Mouse (Mus musculus) kidney, embryonic 16.5 days (tissue): ENCODE data around the gene BC017158. TPM values are rescaled to one million over a fixed set of nuclear protein-coding genes. Genes with fewer than 3 reads are reported as not detected.

Experiments used
- ATAC-seq: fragments of 200-750 bp; cut with Nextera tagmentation; 2 replicates; pipeline ENCODE4 v1.8.0; 2017; ENCODE audit warnings: moderate TSS enrichment; ENCODE audit not compliant: low FRiP score, low TSS enrichment
- H3K27ac ChIP-seq: fragments of 300-500 bp; sonication (generic); 2 replicates; pipeline ENCODE4 v1.5.1; 2014; ENCODE audit warnings: low read length
- H3K27me3 ChIP-seq: fragments of 300-500 bp; sonication (generic); 2 replicates; pipeline ENCODE4 v1.6.1; 2014; ENCODE audit warnings: low read length, control low read depth, mixed read lengths; ENCODE audit not compliant: insufficient read depth
- H3K36me3 ChIP-seq: fragments of 300-500 bp; sonication (generic); 2 replicates; pipeline ENCODE4 v1.6.1; 2014; ENCODE audit warnings: low read length, control low read depth, mixed read lengths; ENCODE audit not compliant: insufficient read depth
- H3K4me1 ChIP-seq: fragments of 300-500 bp; sonication (generic); 2 replicates; pipeline ENCODE4 v1.6.1; 2014; ENCODE audit warnings: low read length, control low read depth, mixed read lengths; ENCODE audit not compliant: insufficient read depth
- H3K4me2 ChIP-seq: fragments of 300-500 bp; sonication (generic); replicated peaks from 2 replicates; pipeline ENCODE4 v1.6.1; 2014; ENCODE audit warnings: low read depth, low read length
- H3K4me3 ChIP-seq: fragments of 300-500 bp; sonication (generic); 2 replicates; pipeline ENCODE4 v1.5.1; 2014; ENCODE audit warnings: mild to moderate bottlenecking, low read length
- H3K9ac ChIP-seq: fragments of 300-500 bp; sonication (generic); replicated peaks from 2 replicates; pipeline ENCODE4 v1.6.1; 2014; ENCODE audit warnings: low read length
- H3K9me3 ChIP-seq: fragments of 300-500 bp; sonication (generic); 2 replicates; pipeline ENCODE4 v1.6.1; 2016; ENCODE audit warnings: low read length, control low read depth
- WGBS: fragments of 180-500 bp; shearing (Covaris S2); extraction: QIAGEN DNeasy Blood & Tissue Kit; methylation state at CpG from one replicate; pipeline ENCODE4 v1.1.7; 2014; 5-methylcytosine and 5-hydroxymethylcytosine counted together
- polyA plus RNA-seq: library from polyadenylated mRNA; unstranded; fragments of >200 nt; fragmentation: Nextera tagmentation; extraction: Ambion mirVana; gene quantifications from 2 replicates; pipeline ENCODE4 v1.2.1, GENCODE M21; 2015

BC017158 gene
- polyA plus RNA-seq, 1 experiment from 2014 or later, result 34.2 TPM

DNA sequence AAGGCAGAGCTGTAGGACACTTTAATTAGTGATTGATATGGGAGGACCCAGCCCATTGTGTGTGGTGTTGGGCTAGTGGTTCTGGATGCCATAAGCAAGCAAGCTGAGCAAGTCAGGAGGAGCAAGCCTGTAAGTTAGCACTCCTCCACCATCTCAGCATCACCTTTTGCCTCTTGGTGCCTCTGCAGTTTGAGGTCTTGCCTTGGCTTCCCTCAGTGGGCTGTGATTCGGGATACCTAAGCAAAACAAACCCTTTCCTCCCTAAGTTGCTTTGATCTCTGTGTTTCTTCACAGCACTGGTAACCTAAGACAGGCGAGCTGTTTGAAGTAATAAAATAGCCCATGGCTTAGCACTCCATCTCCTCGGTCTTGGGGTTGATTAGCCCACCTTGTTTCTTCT, 13.3 kb upstream of the BC017158 start:
- Histone ChIP-seq H3K4me2 (no peak overlapping the region), H3K9me3 (no peaks in the 10 kb centered on the region), H3K4me1 (peaks cover 31% of the 10 kb centered on the region), H3K4me3 (no peak overlapping the region), H3K9ac (no peak overlapping the region), H3K27me3 (no peaks in the 10 kb centered on the region), H3K27ac (no peak overlapping the region), H3K36me3 (no peaks in the 10 kb centered on the region)
- peak; percentile 62 for ATAC-seq
- 19% methylated on average over 3 of the region's 3 CpGs for WGBS

GRCm38 (mm10) chr7:128310229-128310688, 12.3 kb upstream of the BC017158 start:
- no peaks in the 10 kb centered on the region for H3K27me3 ChIP-seq
- no peaks in the 10 kb centered on the region for H3K9me3 ChIP-seq
- H3K36me3 ChIP-seq, result no peaks in the 10 kb centered on the region
- H3K27ac ChIP-seq, result no peak overlapping the region
- no peak overlapping the region for H3K4me3 ChIP-seq
- H3K9ac ChIP-seq, result no peak overlapping the region
- no peak overlapping the region for H3K4me2 ChIP-seq
- peaks cover 31% of the 10 kb centered on the region for H3K4me1 ChIP-seq
- WGBS, result 49% methylated on average over 8 of the region's 8 CpGs
- ATAC-seq, result no peak

DNA sequence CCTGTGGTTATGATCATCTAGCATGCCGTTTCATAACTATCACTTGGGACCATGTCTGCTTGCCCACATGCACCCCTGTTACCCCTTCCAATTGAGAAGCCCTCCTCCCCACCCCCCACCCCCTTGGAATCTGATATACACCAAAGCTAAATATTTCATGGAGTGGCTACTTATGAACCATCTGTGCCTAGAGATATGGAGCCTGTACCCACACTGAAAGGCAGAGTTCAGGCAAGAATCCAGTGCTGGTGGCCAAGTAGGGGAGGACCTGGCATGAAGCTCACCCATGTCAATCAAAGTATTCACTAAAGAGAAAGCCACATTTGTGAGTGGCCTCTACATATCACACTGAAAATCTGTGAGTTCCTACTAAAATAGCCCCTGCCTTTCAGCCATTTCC, 11.8 kb upstream of the BC017158 start:
- no peak overlapping the region for H3K4me3 ChIP-seq
- ATAC-seq, result no peak
- H3K9me3 ChIP-seq, result no peaks in the 10 kb centered on the region
- no peaks in the 10 kb centered on the region for H3K27me3 ChIP-seq
- peaks cover 31% of the 10 kb centered on the region for H3K4me1 ChIP-seq
- no peak overlapping the region for H3K4me2 ChIP-seq
- no peak overlapping the region for H3K27ac ChIP-seq
- no peak overlapping the region for H3K9ac ChIP-seq
- 30% methylated on average over 1 of the region's 1 CpGs for WGBS
- H3K36me3 ChIP-seq, result no peaks in the 10 kb centered on the region

GRCm38 (mm10) chr7:128309216-128309615, 11.2 kb upstream of the BC017158 start:
- Histone ChIP-seq H3K4me3 (no peak overlapping the region), H3K36me3 (no peaks in the 10 kb centered on the region), H3K4me1 (peaks cover 35% of the 10 kb centered on the region), H3K27ac (no peak overlapping the region), H3K9me3 (no peaks in the 10 kb centered on the region), H3K27me3 (no peaks in the 10 kb centered on the region), H3K9ac (no peak overlapping the region), H3K4me2 (no peak overlapping the region)
- 30% methylated on average over 3 of the region's 3 CpGs for WGBS
- ATAC-seq, result no peak

DNA sequence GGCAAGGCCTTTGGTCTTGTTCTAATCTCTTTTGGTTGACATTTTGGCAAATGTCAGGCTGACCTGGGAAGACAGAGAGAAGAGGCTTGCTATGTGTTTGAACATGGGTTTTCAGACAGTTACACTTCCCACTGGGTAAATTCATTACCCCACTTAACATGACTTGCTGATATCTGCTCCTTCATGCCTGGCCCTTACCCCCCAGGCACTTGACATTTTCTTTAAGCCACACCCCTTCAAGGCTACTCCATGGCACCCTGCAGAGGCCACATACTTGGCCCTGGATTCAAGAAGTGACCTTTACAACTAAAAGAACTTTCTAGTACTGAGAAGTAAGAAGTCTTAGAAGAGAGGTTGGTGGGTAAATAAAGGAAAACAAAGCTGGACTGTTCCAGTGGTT, 9.9 kb upstream of the BC017158 start:
- Histone ChIP-seq H3K27me3 (no peaks in the 10 kb centered on the region), H3K27ac (no peak overlapping the region), H3K9me3 (no peaks in the 10 kb centered on the region), H3K4me3 (no peak overlapping the region), H3K9ac (no peak overlapping the region), H3K4me2 (no peak overlapping the region), H3K36me3 (no peaks in the 10 kb centered on the region), H3K4me1 (peaks cover 35% of the 10 kb centered on the region)
- no peak for ATAC-seq

DNA sequence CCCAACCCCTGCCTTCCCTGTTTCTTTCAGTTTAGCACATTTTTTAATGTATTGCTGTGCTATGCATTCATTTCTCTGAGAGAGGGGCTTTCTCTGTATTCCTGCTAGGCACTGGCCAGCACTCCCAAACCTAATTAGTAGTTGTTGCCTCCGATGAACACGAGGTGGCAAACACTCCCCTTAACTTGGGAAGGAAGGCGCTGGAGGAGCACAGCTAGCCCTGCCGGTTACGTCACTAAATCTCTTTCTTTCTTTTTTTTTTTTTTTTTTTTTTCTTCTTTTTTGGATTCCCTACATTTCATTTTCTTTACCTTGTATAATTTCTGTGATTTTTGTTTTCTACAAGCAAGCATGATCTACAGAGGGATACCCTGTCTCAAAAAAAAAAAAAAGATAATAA, 6.9 kb upstream of the BC017158 start:
- Histone ChIP-seq H3K9ac (no peak overlapping the region), H3K4me2 (no peak overlapping the region), H3K36me3 (no peaks in the 10 kb centered on the region), H3K27ac (no peak overlapping the region), H3K4me1 (peaks cover 16% of the 10 kb centered on the region), H3K9me3 (no peaks in the 10 kb centered on the region), H3K27me3 (no peaks in the 10 kb centered on the region), H3K4me3 (no peak overlapping the region)
- peak; percentile 79; the same call in 1 of the 2 replicates for ATAC-seq
- WGBS, result 4% methylated on average over 5 of the region's 5 CpGs

GRCm38 (mm10) chr7:128304198-128304597, 6.2 kb upstream of the BC017158 start:
- Histone ChIP-seq H3K27ac (no peak overlapping the region), H3K4me2 (no peak overlapping the region), H3K4me3 (no peak overlapping the region), H3K9me3 (no peaks in the 10 kb centered on the region), H3K4me1 (peaks cover 9% of the 10 kb centered on the region), H3K9ac (no peak overlapping the region), H3K36me3 (no peaks in the 10 kb centered on the region), H3K27me3 (no peaks in the 10 kb centered on the region)
- WGBS, result 43% methylated on average over 6 of the region's 6 CpGs
- ATAC-seq, result peak; percentile 61; the same call in 1 of the 2 replicates

DNA sequence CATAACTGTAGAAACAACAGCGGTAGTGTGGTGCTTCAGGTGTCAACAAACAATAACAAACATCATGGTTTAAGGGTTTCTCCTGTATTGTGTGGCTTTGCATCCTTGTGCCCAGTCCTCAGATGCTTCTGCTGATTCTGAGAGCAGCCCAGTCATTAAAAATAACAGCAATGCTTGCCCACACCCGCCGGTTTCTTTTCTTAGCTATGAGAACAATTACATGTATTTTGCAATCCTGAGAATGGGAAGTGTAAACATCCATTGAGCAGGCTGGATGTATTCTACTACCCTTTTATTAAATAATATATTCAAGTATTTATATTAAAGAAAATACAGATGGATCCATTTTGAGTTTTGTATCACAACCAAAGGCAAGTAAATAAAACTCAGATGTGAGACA, 4.2 kb upstream of the BC017158 start:
- H3K27me3 ChIP-seq, result no peaks in the 10 kb centered on the region
- H3K27ac ChIP-seq, result no peak overlapping the region
- no peak for ATAC-seq
- 80% methylated on average over 3 of the region's 3 CpGs for WGBS
- no peaks in the 10 kb centered on the region for H3K36me3 ChIP-seq
- no peak overlapping the region for H3K4me2 ChIP-seq
- peaks cover 13% of the 10 kb centered on the region for H3K4me1 ChIP-seq
- no peak overlapping the region for H3K9ac ChIP-seq
- no peak overlapping the region for H3K4me3 ChIP-seq
- H3K9me3 ChIP-seq, result no peaks in the 10 kb centered on the region

DNA sequence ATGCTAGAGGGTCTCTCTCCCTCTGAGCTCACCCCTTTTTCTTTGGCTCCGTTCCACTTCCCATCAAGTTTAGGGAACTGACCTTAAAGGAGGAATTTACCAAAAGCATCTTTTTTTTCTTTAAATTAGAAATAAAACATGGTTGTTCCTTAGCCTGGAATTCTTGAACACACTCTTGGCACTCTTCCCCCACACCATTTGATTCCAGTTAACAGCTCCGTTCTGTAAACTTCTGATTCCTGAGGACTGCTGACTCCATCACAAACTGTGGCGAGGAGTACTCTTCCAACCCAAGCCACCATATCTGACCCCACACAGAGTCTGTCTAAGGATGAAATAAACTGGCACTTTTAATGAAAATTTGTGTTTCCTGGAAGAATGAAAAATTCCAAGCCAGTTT, 3.0 kb upstream of the BC017158 start:
- no peaks in the 10 kb centered on the region for H3K36me3 ChIP-seq
- no peaks in the 10 kb centered on the region for H3K9me3 ChIP-seq
- no peak overlapping the region for H3K4me2 ChIP-seq
- H3K27me3 ChIP-seq, result no peaks in the 10 kb centered on the region
- no peak overlapping the region for H3K9ac ChIP-seq
- H3K27ac ChIP-seq, result no peak overlapping the region
- peaks cover 21% of the 10 kb centered on the region for H3K4me1 ChIP-seq
- no peak for ATAC-seq
- H3K4me3 ChIP-seq, result no peak overlapping the region
- WGBS, result 58% methylated on average over 3 of the region's 3 CpGs

DNA sequence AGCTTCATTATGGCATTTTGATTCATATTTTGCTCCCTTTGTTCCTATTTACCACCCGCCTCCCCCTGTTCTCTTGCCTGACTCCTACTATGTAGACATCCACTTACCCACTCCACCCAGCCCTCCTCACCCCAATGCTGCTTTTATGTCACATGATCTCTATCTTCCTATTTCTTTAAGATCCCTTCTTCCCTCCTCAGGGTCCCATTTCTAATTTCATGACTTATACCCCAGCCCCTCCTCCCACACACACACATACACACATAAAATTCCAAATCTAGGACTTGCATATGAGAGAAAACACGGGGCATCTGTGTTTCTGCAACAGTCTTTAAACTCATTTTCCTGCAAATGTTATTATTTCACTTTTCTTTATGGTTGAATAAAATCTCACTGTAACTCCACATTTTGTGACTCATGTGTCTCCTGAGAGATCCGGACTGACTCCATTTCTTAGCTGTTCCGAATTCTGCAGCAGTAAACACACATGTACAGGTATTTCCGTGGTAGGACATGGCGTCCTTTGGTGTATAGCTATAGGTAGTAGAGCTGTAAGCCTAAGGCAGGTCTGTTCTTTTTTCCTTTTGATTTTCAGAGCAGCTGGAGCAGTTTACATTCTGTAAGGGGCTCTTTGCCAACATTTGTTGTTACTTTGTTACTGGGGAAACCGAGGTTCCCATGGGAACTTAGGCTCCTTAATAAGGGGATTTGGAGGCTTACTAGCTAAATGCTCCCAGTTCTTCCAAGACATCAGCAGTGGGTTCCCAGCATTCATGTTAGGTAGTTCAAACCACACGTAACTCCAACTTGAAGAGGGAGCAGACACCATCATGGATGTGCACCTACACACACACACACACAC, 742 bp upstream of the BC017158 start:
- H3K27ac ChIP-seq, result peak overlapping the region; percentile 88; the same call in 1 of the 2 replicates
- 79% methylated on average over 8 of the region's 8 CpGs for WGBS

More for the DNA sequence above, 742 bp upstream of the BC017158 start:
- Histone ChIP-seq H3K4me3 (peak overlapping the region; percentile 91), H3K36me3 (no peaks in the 10 kb centered on the region; the same call in 1 of the 2 replicates), H3K27me3 (no peaks in the 10 kb centered on the region), H3K9me3 (no peaks in the 10 kb centered on the region), H3K4me2 (peak overlapping the region; percentile 79), H3K9ac (peak overlapping the region; percentile 97), H3K4me1 (peaks cover 17% of the 10 kb centered on the region)
- ATAC-seq, result no peak
